Mouse (Mus musculus) cerebellum, adult 9-10 months (tissue): ENCODE data around the gene Dhx30.
"Not testable (repeated sequence)": the region's sequence is repeated elsewhere in the genome, so short reads cannot be mapped to it uniquely, and the experiment has no call there.

Experiments used
- DNase-seq: peaks from one replicate; pipeline ENCODE4 v3.0.0; 2022

The Dhx30 gene

DNA sequence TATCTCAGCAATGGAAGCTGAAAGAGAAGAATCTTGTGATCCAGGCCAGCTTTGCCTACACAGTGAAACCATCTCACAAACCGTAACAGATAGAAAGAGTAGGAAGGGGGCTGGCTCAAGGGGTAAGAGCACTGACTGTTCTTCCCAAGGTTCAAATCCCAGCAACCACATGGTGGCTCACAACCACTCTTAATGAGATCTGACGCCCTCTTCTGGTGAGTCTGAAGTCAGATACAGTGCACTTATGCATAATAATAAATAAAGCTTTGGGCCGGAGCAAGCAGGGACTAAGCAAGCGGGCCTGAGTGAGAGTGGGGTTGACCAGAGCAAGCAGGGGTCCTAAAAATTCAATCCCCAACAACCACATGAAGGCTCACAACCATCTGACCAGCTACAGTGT, 24.3 kb downstream of the Dhx30 start:
- DNase-seq: no peak

DNA sequence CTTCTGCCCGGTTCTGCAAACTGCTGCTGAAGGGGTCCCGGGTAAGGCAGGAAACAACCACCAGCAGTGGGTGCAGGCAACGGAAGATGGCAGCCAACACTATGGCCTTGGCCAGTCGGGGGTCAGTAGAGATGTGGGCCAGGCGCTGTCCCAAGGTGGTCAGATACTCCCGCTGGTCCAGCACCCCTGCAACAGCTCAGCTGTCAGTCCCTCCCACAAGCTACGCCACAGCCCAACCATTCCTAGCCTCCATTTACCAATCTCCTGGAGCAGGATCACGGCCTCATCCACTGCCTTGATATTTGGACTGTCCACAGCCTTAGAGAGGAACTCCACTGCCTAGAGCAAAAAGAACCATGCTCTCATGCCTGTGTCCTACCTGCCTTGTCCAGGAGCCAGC, 31.9 kb downstream of the Dhx30 start:
- DNase-seq: no peak

DNA sequence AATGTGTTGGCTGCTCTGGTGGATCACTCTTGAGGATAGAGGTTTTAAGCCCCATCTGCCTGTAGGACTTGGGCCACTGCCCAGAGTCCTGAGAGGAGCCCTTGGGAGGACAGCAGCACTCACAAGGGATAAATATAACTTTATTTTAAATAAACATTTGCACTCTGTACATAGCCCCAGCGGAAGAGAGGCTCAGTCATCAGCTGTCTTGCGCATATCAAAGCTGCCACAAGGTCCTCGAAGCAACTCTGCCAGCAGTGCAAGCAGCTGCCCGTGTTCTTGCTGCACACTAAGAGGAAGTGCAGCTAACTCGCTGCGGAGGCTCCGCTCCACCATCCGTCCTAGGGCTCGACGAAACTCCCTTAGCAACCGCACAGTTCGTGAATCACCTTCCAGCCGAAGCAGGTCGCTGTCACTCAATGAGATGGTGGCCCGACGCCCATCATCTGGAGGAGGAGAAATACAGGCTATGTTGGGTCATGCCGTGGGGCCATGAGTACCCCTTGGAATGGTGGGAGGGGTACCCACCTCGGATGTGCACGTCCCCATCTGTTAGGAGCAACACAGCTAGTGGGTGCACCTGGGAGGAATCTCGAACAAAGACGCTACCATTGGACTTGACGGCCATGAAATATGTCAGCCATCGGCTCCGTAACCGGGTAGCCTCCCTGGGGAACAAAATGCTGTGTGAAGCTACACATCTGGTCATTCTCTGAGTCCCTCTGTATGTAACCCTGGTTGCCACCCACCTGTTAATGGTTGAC, 33.2 kb downstream of the Dhx30 start:
- no peak for DNase-seq

DNA sequence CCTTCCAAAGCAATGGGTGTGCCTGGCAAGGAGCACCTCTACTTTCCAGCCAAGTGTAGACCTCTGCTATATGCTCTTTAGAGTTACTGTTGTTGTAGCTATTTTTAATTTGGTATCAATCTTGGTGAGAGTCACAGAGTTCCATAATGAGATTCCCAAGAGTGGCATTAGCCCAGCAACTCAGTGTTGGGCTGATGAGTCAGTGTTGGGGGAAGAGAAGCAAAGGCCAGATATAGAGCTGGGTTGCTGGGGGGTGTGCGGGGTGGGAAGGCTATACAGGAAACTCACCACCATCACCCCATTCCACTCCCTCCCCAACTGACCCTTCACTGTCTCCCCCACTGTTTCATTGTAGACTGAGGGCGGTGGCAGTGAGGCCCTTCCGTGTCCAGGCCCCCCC, 36.6 kb downstream of the Dhx30 start:
- no peak for DNase-seq

DNA sequence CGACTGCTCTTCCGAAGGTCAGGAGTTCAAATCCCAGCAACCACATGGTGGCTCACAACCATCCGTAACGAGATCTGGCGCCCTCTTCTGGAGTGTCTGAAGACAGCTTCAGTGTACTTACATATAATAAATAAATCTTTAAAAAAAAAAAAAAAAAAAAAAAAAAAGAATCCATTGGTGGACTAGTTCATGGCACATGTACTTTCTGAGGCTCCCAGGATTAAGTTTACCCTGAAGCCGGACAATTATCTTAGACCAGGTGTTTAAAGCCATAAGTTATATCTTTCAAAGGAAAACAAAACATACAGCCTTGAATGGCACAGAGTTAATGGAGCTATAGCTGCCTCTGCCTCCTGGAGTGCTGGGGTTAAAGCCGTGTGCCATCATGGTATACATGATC, 41.2 kb downstream of the Dhx30 start:
- DNase-seq: not testable (repeated sequence)

DNA sequence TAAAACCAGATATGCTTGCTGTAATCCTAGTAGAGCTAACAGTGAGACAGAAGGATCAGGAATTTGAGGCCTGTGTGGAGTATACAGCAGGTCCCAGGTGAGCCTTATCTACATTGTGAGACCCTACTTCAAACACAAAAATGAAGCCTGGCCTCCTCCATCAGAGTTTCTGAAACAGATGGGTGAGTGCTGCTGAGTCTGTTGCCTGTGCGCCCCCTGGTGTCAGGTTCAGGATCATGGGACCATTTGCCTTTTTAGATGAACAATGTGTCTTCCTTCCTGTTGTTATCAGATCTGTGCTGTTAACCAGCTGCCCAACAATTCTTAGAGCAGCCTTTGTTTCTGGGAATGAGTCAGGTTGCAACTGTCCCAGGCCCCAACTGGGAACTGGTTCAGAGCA, 45.8 kb downstream of the Dhx30 start:
- peak; percentile 91 for DNase-seq

DNA sequence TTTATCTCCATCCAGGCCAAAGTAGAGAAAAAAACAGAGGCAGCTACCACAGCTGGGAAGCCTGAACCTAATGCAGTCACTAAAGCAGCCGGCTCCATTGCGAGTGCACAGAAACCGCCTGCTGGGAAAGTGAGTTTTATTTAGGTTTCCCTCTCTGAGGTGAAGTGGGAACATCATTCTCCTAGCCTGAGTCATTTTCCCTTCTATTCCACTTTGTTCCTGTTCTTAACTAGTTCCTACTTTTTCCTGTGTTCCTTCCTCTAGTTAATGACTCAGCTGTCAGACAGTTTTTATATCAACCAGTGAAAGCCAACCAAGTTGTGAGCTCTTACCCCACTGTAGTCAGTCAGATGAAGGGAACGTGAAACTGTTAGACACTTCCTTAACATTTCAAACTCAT, 46.6 kb downstream of the Dhx30 start:
- DNase-seq: no peak

DNA sequence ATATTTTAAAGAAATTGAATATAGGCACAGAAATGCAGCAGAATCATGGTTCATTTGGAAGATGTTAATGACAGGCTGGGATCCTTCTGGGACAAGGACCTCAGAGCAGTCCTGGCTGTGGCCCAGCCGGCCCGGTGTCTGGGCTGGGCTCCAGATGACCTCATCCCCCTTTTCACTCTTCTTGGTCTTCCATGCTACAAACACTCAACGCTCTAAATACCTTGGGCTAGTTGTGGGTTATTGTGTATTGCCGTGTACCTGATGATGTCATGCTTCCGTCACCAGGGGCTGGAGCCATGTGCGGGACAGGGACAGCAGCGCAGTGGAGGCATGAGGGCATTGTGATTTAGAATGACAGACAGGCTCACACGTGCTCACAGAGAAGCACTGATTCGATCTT, 47.3 kb downstream of the Dhx30 start:
- peak; percentile 89 for DNase-seq

DNA sequence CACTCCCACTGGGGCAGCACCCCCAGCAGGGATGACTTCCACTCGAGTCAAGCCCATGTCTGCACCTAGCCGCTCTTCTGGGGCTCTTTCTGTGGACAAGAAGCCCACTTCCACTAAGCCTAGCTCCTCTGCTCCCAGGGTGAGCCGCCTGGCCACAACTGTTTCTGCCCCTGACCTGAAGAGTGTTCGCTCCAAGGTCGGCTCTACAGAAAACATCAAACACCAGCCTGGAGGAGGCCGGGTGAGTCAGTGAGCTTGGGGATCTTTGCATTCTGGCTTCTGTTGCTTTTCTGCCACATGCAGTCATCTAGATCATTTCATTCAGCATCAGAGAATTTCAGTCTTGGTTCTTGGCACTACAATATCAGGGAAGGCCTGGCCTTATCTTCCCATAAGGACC, 48.9 kb downstream of the Dhx30 start:
- DNase-seq: no peak

DNA sequence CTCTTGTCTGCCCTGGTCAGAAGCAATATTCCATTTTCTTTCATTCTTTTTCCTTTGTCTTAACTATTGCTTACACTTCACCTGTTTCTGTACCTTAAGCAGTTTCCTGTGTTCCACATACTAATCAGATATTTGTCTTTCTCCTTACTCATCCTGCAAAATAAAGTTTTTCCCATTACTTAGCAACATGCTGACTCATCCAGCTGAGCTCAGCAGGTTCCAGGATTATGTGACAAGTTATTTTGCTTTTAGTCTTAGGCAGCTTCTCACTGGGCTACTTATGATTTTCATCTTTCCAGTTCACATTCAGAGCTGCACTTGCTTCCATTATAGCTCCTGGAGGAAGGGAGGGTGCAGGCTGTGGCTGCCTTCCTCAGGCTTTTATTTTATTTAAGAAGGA, 53.0 kb downstream of the Dhx30 start:
- DNase-seq: no peak

DNA sequence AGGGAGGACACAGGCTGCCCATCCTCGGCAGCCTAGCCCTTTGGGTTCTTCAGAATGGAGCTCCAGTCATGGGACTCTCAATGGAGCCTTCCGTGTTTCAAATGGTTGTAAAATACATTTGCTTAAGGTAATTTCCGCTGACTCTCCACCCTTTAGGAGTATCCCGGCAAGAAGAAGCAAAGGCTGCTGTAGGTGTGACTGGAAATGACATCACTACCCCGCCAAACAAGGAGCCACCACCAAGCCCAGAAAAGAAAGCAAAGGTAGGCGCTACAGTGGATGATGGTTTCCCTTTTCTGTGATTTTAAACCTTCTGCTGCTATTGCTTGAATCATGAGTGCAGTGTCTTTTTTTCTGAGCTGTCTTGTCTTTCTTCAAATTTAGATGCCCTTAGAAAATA, 54.8 kb downstream of the Dhx30 start:
- peak; percentile 12 for DNase-seq

DNA sequence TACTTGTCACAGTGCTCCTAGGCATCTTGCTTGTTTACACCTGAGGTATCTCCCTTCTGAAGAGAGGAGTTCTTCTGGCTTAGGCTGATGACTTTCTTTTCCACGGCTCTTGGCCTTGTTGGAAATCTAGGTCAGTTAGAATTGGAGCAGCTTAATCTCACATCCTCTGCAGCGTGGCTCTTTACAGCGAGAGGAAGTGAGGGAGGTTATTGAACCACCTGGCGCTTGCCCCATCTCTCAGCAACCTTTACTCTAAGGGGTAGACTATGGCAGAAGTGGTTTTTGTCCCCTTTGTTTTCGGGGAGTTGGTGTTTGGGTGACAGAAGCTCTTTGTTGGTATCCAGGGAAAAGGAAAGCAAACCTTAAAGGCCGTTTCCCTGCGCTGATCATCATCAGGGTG, 55.2 kb downstream of the Dhx30 start:
- DNase-seq: peak; percentile 69

DNA sequence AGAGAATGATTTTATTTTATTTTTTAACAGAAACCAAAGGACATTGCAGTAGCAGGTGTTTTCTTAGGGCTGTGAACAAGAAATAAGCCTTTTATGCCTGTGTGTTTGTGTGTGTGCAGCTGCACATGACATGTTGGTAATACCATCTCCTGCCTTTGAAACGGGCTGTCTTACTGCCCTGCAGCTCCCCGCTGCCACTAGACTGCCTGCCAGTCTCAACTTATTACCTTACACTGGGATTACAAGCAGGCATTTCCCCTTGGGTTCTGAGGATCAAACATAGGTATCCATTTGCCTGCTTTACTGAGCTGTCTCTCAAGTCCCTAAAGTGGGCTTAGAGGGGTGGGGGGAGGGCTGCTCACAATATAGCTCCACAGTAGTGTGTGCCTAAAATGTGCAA, 56.9 kb downstream of the Dhx30 start:
- peak; percentile 25 for DNase-seq

DNA sequence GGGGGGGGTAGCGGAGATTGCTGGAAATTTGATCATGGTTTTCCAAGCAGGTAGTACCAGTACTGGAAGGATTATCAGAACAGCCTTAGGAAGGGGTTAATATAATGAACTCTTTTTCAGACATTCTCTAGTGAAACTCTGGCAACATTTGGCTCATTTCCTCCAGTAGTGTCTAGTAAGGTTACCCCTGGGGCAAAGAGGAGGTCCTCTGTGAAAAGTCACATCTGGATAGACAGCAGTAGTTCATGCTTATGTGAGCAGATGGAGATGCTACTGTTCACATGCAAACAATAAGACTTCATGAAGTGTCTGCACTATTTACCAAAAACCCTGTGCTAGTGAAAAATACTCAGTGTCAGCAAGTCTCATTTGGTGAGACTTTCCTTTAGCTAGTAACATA, 60.4 kb downstream of the Dhx30 start:
- peak; percentile 38 for DNase-seq

DNA sequence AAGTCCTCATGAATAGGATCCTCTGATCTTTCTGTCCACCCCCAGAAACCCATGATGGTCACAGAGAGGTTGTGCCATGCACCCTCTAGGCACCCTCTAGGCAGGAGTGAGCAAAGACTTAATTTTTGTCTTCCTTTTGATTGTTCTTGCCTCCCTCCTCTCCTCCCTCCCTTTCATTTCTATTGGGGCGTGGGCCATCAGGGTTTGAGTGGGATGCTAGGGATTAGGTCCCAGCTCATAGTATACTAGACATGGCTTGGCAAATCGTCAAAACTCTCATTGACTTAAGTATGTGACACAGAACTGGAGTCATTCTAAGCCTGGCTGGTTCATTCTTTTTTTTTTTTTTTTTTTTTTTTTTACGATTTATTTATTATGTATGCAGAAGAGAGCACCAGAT, 62.8 kb downstream of the Dhx30 start:
- peak; percentile 68 for DNase-seq

DNA sequence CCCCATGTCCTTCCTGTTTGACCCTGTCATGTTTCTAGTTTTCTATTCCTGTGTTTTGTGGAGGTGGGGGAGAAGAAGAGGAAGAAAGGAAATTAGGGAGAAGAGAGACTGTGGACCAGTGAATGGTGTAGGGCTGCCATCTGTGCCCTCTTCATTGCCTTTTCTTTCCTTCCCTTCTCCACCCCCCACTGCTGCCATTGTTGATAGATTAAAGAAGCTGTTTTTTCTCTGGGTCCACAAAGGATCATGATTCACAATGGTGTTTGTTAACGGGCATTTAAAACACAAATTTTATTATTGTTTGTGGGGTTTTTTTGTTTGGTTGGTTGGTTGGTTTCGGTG, 63.6 kb downstream of the Dhx30 start:
- DNase-seq: no peak

DNA sequence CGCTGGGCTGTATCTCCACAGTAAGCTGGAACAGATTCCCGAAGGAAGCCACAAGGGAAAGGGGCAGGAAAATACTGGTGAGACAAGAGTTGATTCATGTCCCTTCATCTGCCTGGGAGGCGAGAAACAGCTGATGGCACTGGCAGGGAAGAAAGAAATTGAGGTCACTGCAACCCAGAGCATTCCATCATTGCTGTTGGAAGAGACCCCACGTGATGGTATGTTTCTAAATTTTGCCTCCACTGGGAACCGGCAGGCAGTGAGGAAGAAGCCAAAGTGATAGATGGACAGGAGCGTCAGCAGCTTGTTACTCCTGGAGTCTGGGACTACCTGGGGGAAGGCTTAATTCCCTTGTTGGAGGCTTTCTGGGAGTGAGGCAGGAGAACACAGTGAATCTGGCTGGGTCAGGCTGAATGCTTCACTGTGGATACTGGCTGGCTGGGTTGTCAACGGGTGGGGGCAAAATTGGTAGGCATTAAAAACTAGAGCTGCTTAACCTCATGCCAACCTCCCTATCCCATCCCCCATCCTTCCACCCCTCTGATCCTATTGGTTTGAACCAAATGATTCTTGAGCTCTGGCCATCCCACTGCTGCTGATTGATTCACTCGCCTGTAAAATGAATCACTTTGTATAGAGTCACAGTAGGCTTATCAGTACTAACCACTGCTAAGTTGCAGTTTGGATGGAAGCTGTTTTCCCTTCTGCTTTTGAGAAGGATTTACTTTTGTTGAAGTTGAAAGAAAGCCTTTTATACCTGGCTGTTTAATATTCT, 64.1 kb downstream of the Dhx30 start:
- peak; percentile 94 for DNase-seq

DNA sequence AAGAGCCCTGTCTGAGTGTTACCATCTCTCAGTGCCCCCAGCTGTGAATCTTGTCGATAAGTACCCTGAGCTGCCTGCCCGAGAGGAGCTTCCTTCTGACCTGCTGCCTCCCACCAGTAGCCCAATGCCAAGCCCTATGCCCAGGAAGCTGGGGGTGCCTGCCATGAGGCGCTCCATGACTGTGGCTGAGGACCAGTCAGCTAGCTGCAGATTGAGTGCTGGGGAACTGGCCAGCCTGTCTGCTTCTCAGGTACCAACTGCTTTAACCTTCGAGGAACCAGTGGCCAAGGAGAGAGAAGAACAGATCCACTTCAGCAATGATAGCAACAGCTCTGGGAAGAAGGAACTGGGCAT, 64.7 kb downstream of the Dhx30 start:
- no peak for DNase-seq

DNA sequence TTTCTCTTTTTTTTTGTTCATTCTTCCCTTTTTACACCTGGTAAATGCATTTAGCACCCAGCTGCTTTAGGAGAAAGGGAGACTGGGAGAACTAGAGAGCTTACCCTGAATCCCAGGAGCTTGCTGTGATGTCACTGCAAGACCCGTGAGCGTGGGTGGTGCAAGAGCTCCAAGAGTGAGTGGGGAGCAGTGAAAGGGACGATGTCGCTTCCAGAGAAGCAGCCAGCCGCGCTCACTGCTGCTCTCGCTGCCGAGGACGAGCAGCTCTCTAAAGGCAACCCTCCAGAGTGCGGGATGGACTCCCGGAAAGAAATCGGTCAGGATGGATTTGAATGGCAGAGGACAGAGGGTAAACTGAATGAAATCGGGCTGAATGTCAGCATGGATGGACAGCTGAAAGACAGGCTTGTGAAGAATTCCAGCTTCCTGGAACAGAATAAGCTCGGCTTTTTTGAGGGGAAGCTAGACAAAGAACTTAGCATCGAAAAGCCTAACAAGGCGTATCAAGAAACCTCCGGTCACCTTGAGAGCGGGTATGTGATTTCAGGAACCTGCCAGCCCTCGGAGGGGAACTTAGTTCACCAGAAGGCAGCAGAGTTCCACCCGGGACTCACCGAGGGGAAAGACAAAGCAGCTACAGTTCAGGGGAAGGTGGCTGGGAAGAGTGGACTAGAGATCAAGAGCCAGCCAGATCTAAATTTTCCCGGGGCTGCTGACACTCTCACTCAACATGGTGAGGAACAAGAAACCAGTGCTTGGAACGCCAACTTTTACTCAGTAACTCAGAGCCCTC, 65.6 kb downstream of the Dhx30 start:
- peak; percentile 84 for DNase-seq

DNA sequence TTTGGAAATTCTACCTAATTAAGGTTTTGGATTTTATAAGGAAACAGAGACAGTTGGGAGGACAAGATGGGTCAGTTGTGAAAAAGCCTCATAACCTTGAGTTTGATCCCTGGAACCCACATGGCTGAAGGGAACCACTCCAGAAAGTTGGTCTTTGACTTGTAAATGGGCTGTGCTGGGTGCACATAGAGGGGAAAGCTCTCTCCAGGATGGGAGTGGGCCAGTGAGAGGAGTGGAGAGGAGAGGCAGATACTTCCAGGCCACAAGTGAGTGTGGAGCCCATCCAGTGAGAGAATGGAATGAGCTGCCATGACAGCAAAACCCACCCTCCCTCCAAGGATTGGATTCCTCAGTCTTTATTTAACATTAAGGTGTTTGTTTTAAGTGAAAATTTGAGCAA, 66.4 kb downstream of the Dhx30 start:
- peak; percentile 45 for DNase-seq

DNA sequence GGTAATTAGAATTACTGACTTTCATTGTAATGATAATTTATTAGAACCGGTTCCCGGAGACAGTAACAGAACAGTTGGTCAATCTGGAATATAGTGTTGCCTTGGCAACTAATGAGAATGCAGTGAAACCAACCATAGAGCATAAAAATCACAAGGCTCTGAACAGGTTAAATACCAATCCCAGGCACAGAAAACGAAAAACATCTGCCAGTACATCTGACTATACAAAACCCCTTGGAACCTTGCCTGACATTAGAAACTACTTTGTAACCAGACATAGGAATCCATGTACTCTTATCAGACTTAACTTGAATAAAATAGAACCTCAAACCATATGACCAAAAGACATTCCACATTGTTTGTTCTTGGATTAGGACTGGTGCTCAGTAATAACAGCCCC, 69.8 kb downstream of the Dhx30 start:
- DNase-seq: no peak

DNA sequence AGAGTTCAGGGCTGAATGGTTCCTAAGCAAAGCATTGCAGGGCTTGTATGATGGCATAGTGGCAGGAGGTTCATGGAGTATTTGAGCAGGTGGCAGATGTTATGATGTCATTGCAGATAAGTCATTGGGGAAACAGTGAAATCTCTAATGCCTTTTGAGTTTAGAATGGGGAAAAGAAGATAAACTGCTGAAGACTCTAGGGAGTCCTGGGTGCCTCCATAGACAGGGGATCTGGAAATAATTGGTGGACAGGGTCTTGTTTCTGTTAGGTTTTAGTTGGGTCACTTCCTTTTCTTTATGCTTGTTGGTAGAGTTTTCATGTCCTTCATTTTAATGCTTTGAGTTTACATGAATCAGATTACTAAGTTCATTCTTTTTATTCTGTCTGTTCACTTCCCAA, 70.4 kb downstream of the Dhx30 start:
- DNase-seq: no peak

DNA sequence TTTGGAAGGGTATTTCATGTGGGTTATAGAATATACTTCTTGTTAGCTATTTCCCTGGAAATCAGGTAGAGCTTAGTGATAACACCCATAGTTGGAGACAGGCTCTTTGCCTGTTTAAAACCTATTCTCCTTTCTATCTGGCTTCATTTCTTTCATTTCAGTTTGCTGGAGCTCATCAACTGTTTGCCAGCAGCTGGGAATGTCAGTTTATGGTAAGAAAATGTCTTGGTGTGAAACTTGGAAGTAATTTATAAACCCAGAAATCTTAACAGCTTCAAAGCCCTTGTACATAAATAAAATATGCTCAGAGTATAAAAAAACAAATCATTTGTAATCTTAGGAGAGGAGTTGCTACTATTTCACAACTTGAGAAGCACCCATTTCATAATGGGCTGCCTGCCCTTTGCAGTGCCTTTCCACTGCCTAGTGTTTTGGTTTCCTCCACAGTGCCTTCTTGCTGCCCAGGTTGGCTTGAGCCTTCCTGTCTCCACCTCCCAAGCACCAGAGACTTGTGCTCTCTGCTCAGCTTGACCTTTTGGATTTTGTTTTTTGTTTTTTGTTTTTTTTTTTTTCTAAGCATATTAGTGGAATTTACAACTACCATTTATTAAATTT, 71.8 kb downstream of the Dhx30 start:
- DNase-seq: no peak

DNA sequence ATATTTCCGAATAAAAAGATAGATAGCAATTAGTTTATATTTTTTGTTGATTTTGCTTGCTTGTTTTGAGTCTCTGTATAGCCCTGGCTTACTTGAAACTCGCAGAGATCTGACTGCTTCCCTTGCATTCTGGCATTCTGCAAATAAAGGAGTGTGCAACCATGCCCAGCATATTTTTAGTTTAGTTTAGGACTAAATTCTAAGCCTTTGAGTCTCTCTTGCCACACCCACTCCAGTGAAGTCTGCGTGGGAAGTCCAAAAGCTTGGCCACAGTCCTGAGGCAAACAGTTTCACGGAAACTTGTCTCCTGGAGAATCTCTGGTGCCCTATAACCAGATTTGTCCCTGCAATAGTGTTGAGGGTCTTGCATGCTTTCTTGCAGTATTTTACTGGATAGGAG, 73.3 kb downstream of the Dhx30 start:
- no peak for DNase-seq
